Mouse (Mus musculus) neural tube, embryonic 10.5 days (tissue): Measurements from ENCODE around the gene Bik.
"Not testable (repeated sequence)": the region's sequence is repeated elsewhere in the genome, so short reads cannot be mapped to it uniquely, and the experiment has no call there.

Source experiments
- DNase-seq: peaks from one replicate; pipeline ENCODE4 v3.0.0-alpha.2; 2017; ENCODE audit warnings: low spot score; ENCODE audit errors: extremely low spot score

The Bik gene

DNA sequence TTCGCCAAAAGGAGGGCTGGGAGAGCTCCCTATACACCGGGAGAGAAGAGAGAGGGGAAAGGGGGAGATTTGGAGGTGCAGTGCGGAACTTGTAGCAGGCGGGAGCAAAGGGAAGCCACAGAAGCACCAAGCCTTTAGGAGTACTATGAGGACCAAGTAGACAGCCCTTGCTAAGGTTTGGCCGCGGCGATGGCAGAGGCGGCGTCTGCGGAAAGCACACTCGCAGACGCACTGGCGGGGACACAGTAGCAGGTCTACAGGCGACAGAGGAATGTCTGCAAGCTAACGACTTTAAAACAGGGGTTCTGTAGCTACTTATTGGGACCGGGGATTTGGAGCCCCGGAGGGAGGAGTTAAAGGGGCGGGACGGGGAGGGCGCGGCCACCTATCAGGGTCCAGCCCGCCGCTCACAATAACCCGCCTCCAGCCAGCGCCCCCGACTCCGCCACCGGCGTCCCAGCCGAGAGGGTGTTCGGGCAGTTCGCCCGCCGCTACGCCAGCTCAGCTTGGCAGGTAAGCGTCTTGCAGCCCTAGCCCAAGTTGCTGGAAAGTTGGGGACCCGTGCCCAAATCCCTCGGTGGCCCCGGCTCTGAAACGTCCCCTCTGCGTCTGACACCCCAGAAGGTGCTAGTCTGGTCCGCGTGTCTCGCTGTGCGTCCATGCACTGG, at the start of gene Bik:
Gene Bik (plus strand): TSS at position 439 of the 668 bp plus-strand sequence.
- DNase-seq, result peak; percentile 72

DNA sequence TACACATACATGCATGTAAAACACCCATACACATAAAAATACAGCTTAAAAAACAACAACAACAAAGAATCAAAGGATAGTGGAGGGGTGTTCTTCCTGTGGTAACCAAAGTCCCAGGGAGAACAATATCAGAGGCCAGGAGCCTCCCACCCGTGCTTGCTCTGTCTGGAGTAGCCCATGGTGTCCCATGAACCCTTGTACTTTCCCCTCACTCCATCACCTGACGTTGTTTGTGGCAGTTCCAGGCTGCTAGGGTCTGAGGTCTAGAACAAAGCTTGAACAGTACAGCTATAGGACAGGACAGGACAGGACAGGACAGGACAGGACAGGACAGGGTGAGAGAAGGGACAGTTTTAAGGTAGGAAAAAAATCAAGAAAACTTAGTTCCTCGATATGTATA, 48.6 kb upstream of the Bik start:
- DNase-seq, result no peak

DNA sequence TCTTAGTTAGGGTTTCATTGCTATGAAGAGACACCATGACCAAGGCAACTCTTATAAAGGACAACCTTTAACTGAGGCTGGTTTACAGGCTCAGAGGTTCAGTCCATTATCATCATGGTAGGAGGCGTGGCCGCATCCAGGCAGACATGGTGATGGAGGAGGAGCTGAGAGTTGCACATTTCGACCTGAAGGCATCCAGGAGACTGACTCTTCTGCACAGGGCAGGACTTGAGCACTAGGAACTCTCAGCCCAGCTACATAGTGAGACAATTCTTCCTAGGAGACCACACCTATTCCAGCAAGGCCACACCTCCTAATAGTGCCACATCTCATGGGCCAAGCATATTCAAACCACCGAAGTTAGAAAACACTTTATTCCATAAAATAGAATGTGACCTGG, 46.8 kb upstream of the Bik start:
- DNase-seq, result no peak

DNA sequence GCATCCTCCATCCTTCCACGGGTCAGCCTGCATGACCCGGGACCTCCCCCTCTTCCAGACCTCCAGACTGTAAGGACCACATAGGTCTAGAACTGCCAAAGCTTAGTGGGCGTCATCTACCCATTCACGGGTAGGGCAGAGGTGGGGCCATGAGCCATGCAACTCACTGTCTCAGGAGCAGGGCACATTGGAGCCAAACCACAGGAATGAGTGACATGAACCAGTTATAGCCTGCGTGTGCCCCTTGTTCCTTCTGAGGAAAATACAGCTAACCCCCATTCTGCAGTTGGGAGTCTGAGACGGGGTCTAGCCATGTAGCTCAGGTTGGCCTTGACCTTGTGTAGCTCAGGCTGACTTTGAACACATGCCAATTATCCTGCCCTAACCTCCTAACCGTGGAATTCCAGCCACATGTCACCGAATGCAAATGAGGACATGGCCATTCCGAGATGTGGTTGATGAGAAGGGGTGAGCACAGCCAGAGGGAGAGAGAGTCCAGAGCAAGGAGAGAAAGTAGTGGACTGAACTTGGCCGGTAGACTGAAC, 45.4 kb upstream of the Bik start:
- no peak for DNase-seq

DNA sequence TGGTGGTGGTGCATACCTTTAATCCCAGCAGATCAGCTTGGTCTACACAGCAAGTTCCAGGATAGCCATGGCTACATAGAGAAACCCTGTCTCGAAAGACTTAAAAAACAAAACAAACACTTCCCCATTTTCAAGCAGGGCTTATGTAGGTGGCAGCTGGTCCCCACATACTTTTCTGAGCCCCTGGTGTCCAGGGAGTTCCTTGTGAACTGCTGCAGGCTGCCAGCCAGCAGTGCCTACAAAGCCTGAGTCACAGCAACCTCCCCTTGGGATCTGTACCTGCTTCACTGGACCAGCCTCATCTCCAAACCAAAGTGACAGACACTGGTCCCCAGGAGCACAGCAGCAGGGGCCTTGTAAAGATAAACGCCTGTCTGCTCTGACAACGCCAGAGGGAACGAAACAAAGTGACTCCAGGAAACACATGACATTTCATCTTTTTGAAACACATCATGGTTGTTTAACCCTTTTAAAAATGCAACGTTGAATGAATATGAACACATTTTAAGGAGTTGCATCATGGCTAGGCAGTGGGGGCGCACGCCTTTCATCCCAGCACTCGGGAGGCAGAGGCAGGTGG, 43.9 kb upstream of the Bik start:
- no peak for DNase-seq

DNA sequence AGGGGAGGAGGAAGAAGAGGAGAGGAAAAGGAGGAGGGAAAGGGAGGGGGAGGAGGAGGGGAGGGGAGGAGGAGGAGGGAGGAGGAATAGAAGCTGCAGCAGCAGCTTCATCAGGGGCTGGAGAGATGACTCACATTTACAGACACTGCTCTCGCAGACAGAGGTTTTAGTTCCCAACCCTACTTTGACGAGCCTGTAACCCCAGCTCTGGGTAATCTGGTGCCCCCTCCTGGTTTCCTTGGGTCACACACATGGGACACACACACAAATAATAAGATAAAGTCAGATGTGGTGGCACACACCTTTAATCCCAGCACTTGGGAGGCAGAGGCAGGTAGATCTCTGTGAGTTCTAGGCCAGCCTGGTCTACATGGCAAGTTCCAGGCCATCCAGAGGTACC, 43.2 kb upstream of the Bik start:
- DNase-seq, result no peak

DNA sequence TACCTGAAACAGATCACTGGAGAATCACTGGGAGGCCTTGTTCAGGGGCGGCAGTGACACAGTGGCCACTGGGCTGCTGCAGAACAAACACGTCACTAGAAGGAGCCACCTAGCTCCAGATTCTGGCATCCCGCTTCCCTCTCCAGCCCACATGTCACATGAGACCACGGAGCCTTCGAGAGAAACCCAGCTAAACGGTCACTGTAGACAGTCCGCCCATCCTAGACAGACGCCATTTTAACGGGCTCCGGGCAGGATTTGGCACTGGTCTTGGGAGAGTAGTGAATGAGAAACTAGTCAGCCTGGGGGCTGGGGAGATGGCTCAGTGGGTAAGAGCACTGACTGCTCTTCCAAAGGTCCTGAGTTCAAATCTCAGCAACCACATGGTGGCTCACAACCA, 42.4 kb upstream of the Bik start:
- no peak for DNase-seq

DNA sequence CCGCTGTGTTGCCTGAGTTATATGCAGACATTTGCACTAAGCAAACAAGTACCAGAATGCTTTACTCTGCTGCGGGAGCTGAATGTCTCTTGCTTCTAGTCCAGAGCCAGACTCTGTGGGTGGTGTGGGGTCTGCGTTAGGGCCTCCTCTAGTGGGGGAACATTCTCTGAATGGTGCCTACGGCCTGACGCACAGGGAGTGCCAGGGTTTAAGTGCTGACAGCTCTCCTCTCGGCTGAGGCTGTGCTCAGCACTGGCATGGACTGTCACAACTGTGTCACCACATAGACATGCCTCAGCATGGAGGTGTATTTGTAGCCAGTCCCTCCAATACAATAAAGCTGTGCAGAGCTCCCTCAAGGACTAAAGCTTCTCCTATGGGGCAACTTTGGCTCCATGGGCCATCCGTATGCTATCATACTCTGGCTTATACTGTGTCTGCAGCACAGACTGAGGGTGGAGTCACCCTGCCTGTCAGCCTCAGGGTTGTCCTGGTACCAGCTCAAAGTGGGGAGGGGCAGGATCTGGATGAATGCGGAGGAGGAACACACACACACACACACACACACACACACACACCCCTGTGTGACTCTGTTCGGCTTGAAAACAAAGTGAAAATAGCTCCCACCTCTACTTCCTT, 39.1 kb upstream of the Bik start:
- DNase-seq, result no peak

DNA sequence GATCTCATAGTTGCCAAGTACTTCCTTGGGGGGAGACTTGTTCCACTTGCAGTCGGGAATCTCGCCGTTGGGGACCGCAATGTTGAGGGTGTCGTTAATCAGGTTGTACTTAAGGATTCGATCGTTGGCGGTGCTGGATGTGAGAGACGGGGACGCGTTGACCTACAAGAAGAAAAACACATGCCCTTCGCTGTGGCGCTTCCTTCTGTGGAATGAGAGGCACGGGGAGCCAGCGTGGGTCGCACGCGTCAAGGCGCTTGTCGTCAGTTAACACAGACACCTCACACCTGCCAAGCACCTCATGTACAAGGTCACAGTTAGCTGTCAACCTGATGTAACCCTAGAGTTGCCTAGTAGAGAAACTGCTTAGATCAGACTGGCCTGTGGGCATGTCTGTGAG, 37.2 kb upstream of the Bik start:
- no peak for DNase-seq

DNA sequence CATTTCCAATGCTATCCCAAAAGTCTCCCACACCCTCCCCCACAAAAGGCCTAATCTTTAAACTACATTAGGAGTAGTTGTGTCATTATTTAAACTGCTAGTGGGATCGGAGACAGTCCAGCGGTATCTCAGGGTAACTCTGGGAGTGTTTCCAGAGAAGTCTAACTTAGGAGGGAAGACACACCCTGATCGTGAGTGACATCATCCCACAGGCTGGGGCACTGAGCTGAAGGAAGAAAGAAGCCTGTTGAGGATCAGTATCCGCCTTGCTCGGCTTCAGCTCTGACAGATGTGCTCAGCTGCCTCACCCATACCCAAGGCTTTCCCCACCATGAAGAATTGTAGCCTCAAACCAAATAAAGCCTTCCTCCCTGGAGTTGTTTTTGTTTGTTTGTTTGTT, 34.8 kb upstream of the Bik start:
- no peak for DNase-seq

DNA sequence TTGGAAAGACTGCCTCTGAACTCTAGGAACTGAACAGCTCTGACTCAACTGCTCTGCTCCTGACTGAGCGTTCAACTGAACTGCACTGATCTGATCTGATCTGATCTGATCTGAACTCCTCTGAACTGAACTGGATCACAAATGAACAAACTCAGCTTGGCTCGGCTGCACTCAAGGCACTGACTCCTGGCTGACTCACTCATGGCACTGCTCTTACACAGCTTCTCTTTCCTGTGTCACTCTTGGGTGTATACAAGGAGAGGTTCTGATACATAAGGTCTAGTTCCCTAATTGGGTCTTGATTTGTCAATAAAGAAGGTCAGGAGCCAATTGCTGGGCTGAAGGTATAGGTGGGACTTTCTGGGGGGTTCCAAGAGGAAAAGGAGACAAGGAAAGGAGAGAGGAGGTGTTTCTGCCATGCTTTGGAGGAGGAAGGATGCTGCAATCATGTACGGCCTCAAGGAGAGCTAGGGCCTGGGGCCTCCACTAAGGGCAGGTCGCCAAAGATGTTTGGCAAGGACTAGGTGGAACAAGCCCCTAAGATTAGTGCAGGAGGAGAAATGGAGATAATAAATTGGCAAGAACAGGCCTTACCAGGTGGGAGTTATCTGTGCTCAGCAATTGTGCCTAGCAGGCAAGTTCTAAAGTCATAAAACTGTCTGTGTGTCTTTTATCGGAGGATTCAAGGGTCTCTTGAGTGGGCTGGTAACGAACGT, 32.6 kb upstream of the Bik start:
- no peak for DNase-seq

DNA sequence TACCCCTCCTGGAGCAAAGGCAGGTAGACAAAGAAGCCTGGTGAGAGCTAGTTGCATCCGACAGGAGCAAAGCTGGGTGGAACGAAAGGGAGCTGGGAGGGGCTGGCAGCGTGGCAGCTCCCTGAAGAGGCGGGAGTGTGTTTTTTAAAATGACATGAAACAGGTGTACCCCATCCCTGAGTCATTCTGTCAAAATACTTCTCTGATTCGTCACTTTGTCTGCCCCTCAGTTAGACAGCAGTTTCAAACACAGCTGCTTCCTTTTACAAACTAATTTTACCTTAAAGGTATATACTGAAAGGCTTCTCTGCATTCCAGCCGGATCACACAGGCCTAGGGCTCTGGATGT, 32.1 kb upstream of the Bik start:
- no peak for DNase-seq

DNA sequence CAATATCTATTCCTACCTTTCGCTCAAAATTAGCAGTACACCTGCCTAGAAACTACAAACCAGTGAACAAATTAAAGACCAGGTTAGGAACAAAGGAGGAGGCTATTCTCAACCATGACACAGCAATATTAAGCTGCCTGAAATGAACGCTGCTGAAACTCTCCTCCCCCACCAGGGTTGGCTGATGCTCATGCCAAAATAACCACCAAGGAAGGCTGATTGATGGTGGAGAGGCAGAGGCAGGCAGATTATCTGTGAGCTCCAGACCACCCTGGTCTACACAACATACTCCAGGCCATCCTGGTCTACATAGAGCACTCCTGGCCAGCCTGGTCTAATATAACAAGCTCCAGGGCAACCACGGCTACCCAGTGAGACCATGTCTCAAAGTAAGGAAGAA, 31.5 kb upstream of the Bik start:
- DNase-seq, result no peak

DNA sequence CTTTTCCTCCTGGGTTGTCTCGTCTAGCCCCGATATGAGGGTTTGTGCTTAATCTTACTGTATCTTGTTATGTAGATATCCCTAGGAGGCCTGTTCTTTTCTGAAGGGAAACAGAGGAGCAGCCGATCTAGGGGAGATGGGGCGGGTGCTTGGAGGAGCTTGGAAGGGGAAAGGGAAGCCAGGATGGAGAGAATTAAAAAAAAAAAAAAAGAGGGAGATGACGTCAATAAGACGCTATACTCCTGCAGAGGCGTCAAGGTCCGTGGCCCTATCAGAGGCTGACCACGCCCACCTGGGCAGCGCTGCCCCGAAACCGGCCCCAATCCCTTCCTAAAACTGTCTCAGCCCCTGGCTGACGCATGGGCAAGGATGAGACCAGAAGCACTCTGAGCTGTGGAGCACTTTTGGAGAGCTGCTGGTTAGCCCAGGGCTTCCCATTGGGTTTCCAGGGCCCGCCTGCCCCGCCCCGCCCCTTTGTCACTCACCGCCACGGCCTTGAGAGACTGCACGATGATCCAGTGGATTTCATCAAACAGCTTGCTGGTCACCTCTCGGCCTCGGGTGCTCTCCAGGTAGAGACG, 30.8 kb upstream of the Bik start:
- DNase-seq, result no peak

DNA sequence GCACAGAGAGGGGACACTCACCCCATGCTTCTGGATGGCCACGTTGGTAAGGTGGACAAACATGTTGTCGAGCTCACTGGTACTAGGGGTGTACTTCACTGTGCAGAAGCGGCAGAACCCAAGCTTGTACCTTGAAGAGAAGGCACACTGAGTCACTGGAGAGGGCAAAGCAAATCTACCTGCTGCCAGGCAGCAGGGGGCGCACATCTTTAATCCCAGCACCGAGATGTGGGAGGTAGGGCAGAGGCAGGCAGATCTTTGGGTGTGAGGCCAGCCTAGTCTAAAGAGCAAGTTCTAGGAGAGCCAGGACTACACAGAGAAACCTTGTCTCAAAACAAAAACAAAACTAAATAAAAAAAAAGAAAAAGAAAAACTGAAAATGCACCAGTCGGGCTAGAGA, 29.4 kb upstream of the Bik start:
- no peak for DNase-seq

DNA sequence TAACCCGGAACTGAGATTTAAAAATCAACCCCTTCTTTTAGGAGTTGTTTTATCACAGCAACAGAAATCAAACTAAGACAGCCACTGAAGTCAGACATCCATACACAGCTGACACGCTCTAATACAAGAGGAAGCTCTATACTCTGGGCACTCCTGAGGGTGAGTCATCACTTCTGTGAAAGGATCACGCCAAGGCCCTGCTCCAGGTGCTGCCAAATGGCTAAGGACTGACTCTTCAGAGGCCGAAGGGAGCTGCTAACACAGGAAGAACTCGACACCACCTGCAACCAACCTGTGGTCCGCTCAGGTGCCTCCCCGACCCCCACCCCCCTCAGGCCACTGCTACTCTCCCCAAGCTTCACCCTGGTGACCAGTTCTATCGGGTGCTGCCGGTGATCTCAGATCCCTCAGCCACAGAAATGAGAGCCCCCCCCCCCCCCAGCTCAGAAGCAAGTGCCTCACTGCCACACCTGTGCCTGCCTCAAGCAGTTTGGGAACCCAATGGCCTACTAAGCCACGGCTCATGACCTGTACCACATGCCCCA, 27.4 kb upstream of the Bik start:
- no peak for DNase-seq

DNA sequence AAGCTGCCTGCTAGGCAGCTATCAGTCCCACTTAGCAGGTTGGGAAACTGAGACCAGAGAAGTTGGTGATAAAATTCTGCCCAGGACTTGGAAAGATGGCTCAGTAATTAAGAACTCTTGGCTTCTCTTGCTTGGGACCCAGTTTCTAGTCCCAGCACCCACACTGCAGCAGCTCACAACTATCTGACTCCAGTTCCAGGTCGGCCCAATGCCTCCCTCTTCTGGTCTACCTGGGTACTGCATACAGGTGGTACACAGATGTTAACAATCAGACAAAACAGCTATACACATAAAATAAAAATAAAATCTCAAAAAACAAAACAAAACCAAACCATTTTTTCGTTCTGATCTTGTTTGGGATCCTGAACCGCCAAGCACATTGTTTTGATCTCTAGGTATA, 26.3 kb upstream of the Bik start:
- DNase-seq, result no peak

DNA sequence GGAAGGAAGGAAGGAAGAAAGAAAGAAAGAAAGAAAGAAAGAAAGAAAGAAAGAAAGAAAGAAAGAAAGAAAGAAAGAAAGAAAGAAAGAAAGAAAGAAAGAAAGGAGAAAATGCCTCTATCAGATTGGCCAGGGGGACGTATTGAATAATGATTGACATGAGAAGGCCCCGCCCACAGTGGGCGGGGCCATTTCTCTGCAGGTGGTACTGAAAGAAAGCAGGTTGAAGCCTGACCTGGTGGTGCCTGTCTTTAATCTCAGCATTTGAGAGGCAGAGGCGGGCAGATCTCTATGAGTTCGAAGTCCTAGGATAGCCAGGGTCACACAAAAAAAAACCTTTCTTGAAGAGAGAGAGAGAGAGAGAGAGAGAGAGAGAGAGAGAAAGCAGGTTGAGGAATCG, 25.2 kb upstream of the Bik start:
- not testable (repeated sequence) for DNase-seq

DNA sequence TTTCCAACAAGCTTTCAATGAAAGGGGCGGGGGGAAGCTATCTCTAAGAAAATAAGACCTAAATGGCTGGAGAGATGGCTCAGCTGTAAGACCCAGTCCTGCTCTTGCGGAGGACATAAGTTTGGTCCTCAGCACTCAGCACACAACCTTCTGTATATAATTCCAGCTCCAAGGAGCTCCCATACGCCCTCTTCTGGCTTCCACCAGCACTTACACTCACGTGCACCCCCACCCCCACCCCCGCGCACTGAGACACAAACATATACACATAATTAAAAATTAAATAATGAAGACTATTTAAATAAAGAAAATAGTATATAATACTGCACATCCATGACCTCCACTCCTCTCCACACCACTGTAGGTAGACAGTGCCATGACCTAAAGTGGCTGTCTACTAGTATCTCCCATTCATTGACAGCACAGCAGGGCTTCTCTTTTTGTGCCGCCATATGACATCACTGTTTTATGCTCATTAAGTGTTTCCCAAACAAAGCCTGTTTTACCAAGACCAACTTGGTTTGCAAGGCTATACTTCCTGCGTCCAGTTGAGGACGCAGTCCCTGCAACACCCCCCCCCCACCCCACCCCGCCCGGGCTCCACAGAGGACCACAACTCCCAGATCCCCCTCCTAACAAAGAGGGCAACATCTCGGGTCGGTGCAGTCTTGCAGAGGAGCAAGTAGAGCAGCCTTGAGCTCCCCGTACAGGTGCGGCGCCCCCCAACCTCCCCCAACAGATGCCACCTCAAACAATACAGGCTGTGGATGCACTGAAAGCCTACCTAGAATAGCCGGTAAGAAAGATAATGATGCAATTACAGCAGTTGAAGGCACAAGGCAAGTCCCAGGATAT, 16.5 kb upstream of the Bik start:
- no peak for DNase-seq

DNA sequence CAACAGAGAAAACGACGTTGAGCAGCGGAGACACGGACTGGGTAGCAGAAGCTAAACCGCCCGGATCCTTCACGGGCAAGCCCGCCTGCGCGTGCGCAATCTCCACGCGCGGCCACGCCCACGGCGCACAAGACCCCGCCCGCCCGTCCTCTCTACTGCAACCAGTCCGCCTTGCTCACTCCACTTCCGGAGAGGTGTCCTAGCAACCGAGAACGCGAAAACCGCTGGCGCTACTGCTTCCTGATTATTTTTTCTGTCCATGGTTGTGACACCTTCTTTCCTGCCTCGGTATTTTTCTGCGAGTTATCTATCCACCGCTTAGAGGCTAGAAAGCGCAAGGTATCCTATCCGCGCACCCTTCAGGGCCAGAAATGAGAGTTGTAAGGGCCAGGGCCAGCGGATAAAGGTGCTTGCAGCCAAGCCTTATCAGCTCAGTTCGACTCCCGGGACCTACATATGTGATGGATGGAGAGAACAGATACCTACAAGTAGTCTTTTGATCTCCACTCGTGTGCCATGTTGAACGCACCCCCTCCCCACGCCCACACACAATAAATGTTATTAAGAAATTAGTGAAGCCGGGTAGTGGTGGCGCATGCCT, 15.8 kb upstream of the Bik start, which contains the start of gene Ttll1:
Gene Ttll1 (minus strand): TSS at position 89 of the 601 bp plus-strand sequence.
- DNase-seq, result peak; percentile 89
